Mouse (Mus musculus) lung, embryonic 16.5 days (tissue): ENCODE results near the gene Pnma5. TPM values are rescaled to one million over a fixed set of nuclear protein-coding genes. Genes with fewer than 3 reads are reported as not detected.

Experiments
- ATAC-seq: fragments of 200-750 bp; cut with Nextera tagmentation; 2 replicates; pipeline ENCODE4 v1.8.0; 2017; ENCODE audit warnings: low read depth, mild to moderate bottlenecking, moderate library complexity
- H3K27ac ChIP-seq: fragments of 300-500 bp; sonication (generic); 2 replicates; pipeline ENCODE4 v1.5.1; 2014; ENCODE audit warnings: mild to moderate bottlenecking, control low read depth, low read length
- H3K27me3 ChIP-seq: fragments of 300-500 bp; sonication (generic); 2 replicates; pipeline ENCODE4 v1.6.1; 2014; ENCODE audit warnings: low read depth, low read length, mixed read lengths; ENCODE audit not compliant: control insufficient read depth, insufficient read depth
- H3K36me3 ChIP-seq: fragments of 300-500 bp; sonication (generic); 2 replicates; pipeline ENCODE4 v1.6.1; 2014; ENCODE audit warnings: low read length; ENCODE audit not compliant: control insufficient read depth, insufficient read depth
- H3K4me1 ChIP-seq: fragments of 300-500 bp; sonication (generic); replicated peaks from 2 replicates; pipeline ENCODE4 v1.6.1; 2014; ENCODE audit warnings: low read length, mixed read lengths; ENCODE audit not compliant: control insufficient read depth, insufficient read depth
- H3K4me2 ChIP-seq: fragments of 300-500 bp; sonication (generic); 2 replicates; pipeline ENCODE4 v1.6.1; 2014; ENCODE audit warnings: low read depth, low read length, control low read depth
- H3K4me3 ChIP-seq: fragments of 300-500 bp; sonication (generic); 2 replicates; pipeline ENCODE4 v1.5.1; 2014; ENCODE audit warnings: mild to moderate bottlenecking, low read length, control low read depth
- H3K9ac ChIP-seq: fragments of 300-500 bp; sonication (generic); 2 replicates; pipeline ENCODE4 v1.6.1; 2014; ENCODE audit warnings: low read length, control low read depth
- H3K9me3 ChIP-seq: fragments of 300-500 bp; sonication (generic); 2 replicates; pipeline ENCODE4 v1.6.1; 2016; ENCODE audit warnings: low read length; ENCODE audit not compliant: control insufficient read depth
- WGBS: fragments of 180-500 bp; shearing (Covaris S2); extraction: QIAGEN DNeasy Blood & Tissue Kit; methylation state at CpG from one replicate; pipeline ENCODE4 v1.1.7; 2014; 5-methylcytosine and 5-hydroxymethylcytosine counted together
- microRNA counts: library from miRNA; unstranded; fragments of <30 nt; microRNA quantifications from one replicate; lab custom pipeline; 2016
- microRNA-seq: library from miRNA; unstranded; fragments of <30 nt; microRNA quantifications from one replicate; pipeline ENCODE4, GENCODE M21; 2016
- polyA plus RNA-seq: library from polyadenylated mRNA; unstranded; fragments of >200 nt; fragmentation: Nextera tagmentation; extraction: Ambion mirVana; gene quantifications from 2 replicates; pipeline ENCODE4 v1.2.1, GENCODE M21; 2015

Pnma5 gene
- polyA plus RNA-seq, 1 experiment from 2014 or later = not detected

GRCm38 (mm10) chrX:72988431-72988830, 48.5 kb downstream of the Pnma5 start:
- no peak overlapping the region for H3K27ac ChIP-seq
- no peak overlapping the region for H3K9ac ChIP-seq
- H3K27me3 ChIP-seq = no peaks in the 10 kb centered on the region; the same call in 1 of the 2 replicates
- no peak overlapping the region for H3K4me2 ChIP-seq
- no peaks in the 10 kb centered on the region for H3K4me1 ChIP-seq
- H3K36me3 ChIP-seq = no peaks in the 10 kb centered on the region
- no peak for ATAC-seq
- 78% methylated on average over 3 of the region's 3 CpGs for WGBS
- no peak overlapping the region for H3K4me3 ChIP-seq
- H3K9me3 ChIP-seq = no peaks in the 10 kb centered on the region

GRCm38 (mm10) chrX:72987520-72987905, 49.4 kb downstream of the Pnma5 start:
- Histone ChIP-seq H3K9me3 (no peaks in the 10 kb centered on the region), H3K4me1 (no peaks in the 10 kb centered on the region), H3K4me3 (peak overlapping the region; percentile 50), H3K36me3 (no peaks in the 10 kb centered on the region), H3K27ac (no peak overlapping the region), H3K9ac (peak overlapping the region; percentile 56), H3K4me2 (peak overlapping the region; percentile 71), H3K27me3 (no peaks in the 10 kb centered on the region; the same call in 1 of the 2 replicates)
- no peak for ATAC-seq
- 16% methylated on average over 14 of the region's 14 CpGs for WGBS

- peak within 1 kb of the TSS; percentile 50 for H3K27ac ChIP-seq
These were observed 49.9 kb downstream of the Pnma5 start, which contains the start of gene Zfp185 for GRCm38 (mm10) chrX:72986841-72987519. Gene Zfp185, plus strand, starts transcription at chrX:72987339.

GRCm38 (mm10) chrX:72985607-72986006, 51.3 kb downstream of the Pnma5 start:
- Histone ChIP-seq H3K27me3 (no peaks in the 10 kb centered on the region; the same call in 1 of the 2 replicates), H3K27ac (no peak overlapping the region), H3K36me3 (no peaks in the 10 kb centered on the region), H3K4me2 (no peak overlapping the region), H3K9ac (no peak overlapping the region), H3K9me3 (no peaks in the 10 kb centered on the region), H3K4me3 (no peak overlapping the region), H3K4me1 (no peaks in the 10 kb centered on the region)
- WGBS = 77% methylated on average over 2 of the region's 2 CpGs
- ATAC-seq = no peak

More at GRCm38 (mm10) chrX:72986841-72987519, 49.9 kb downstream of the Pnma5 start, which contains the start of gene Zfp185:
- WGBS = 21% methylated on average over 24 of the region's 45 CpGs
- Histone ChIP-seq H3K4me3 (peak within 1 kb of the TSS; percentile 50), H3K4me1 (no peaks in the 10 kb centered on the region), H3K4me2 (peak within 1 kb of the TSS; percentile 71), H3K27me3 (no peaks in the 10 kb centered on the region; the same call in 1 of the 2 replicates), H3K9me3 (no peaks in the 10 kb centered on the region), H3K9ac (peak within 1 kb of the TSS; percentile 56), H3K36me3 (no peaks in the 10 kb centered on the region)
- ATAC-seq = peak; percentile 89

MicroRNAs within 50 kb of the gene (microRNA counts, 519-probe panel; counts per million panel counts)
- microRNA mmu-miR-2137 (lab: Ali Mortazavi, UCI) = 368 counts per million, percentile 2 among the panel's probes with 10 or more counts

Small RNA genes within 50 kb of the gene (microRNA-seq; reads per million reads assigned to microRNA genes)
- 0.99 reads per million for gene Mir2137

Other genes starting within 250 kb of the Pnma5 start
- gene Gabrq, start 211.9 kb downstream of the Pnma5 start, polyA plus RNA-seq = 0.74 and 0.84 TPM in 2 replicates
- gene Cetn2, start 118.7 kb downstream of the Pnma5 start, polyA plus RNA-seq = 91.4 and 91.5 TPM in 2 replicates
- gene Nsdhl, start 118.5 kb downstream of the Pnma5 start, polyA plus RNA-seq = 18.4 and 18.9 TPM in 2 replicates
- 8.7 and 10.1 TPM in 2 replicates for gene Zfp185, start 49.8 kb downstream of the Pnma5 start, polyA plus RNA-seq
- gene Pnma3, start 27.7 kb upstream of the Pnma5 start, polyA plus RNA-seq = 0.10 and 0.15 TPM in 2 replicates
- gene Xlr4a, start 45.4 kb upstream of the Pnma5 start, polyA plus RNA-seq = 1.6 and 2.7 TPM in 2 replicates
- 2.4 and 4.6 TPM in 2 replicates for gene Xlr3a, start 60.0 kb upstream of the Pnma5 start, polyA plus RNA-seq
- not detected in 2 replicates for gene Gm14685, start 79.9 kb upstream of the Pnma5 start, polyA plus RNA-seq
- gene Xlr5b, start 111.7 kb upstream of the Pnma5 start, polyA plus RNA-seq = not detected in 2 replicates
- gene DXBay18, start 112.3 kb upstream of the Pnma5 start, polyA plus RNA-seq = not detected in 2 replicates
- not detected in 2 replicates for gene Spin2d, start 139.9 kb upstream of the Pnma5 start, polyA plus RNA-seq
- 8.4 and 10.6 TPM in 2 replicates for gene Xlr3b, start 155.1 kb upstream of the Pnma5 start, polyA plus RNA-seq
- gene Xlr4b, start 177.2 kb upstream of the Pnma5 start, polyA plus RNA-seq = 0.65 and 1.3 TPM in 2 replicates
- gene F8a, start 191.2 kb upstream of the Pnma5 start, polyA plus RNA-seq = 10.5 TPM in 2 replicates
- gene Xlr4c, start 206.0 kb upstream of the Pnma5 start, polyA plus RNA-seq = 0.24 and 0.83 TPM in 2 replicates
- gene Xlr3c, start 228.3 kb upstream of the Pnma5 start, polyA plus RNA-seq = not detected in 2 replicates